Mouse (Mus musculus) spleen, adult 2 months (tissue): ENCODE data around the gene Pth2r. TPM values are rescaled to one million over a fixed set of nuclear protein-coding genes. Genes with fewer than 3 reads are reported as not detected.

ENCODE experiments used
- DNase-seq, 2 experiments: peaks; one replicate each; pipeline versions ENCODE4 v3.0.0 to v3.0.0-alpha.2; 2012 to 2021; ENCODE audit warnings: low spot score in 2 of 2, low read depth in 1 of 2
- H3K27ac ChIP-seq: fragments of 200-500 bp; 2 replicates; pipeline ENCODE4 v1.5.1; 2012; ENCODE audit warnings: low read length, inconsistent platforms; ENCODE audit not compliant: insufficient read depth
- H3K27me3 ChIP-seq: fragments of 200-500 bp; 2 replicates; pipeline ENCODE4 v1.6.1; 2012; ENCODE audit warnings: mild to moderate bottlenecking, moderate library complexity, low read length, inconsistent platforms; ENCODE audit not compliant: control insufficient read depth, insufficient read depth
- H3K36me3 ChIP-seq: fragments of 200-500 bp; 2 replicates; pipeline ENCODE4 v1.6.1; 2012; ENCODE audit warnings: mild to moderate bottlenecking, low read length, inconsistent platforms; ENCODE audit not compliant: control insufficient read depth, insufficient read depth
- H3K4me1 ChIP-seq: fragments of 200-500 bp; 2 replicates; pipeline ENCODE4 v1.6.1; 2011; ENCODE audit warnings: inconsistent platforms; ENCODE audit not compliant: control insufficient read depth, insufficient read depth, insufficient read length
- H3K4me3 ChIP-seq: fragments of 200-500 bp; 2 replicates; pipeline ENCODE4 v1.5.1; 2011; ENCODE audit warnings: mild to moderate bottlenecking, inconsistent platforms; ENCODE audit not compliant: insufficient read depth, insufficient read length; ENCODE audit errors: extremely low read depth
- CTCF ChIP-seq: fragments of 200-500 bp; IDR thresholded peaks from 2 replicates; pipeline ENCODE4 v1.5.1; 2011; ENCODE audit warnings: mild to moderate bottlenecking, inconsistent platforms; ENCODE audit not compliant: insufficient read depth, insufficient read length, insufficient replicate concordance; ENCODE audit errors: extremely low read depth
- POLR2A ChIP-seq: fragments of 200-500 bp; IDR thresholded peaks from 2 replicates; pipeline ENCODE4 v1.6.1; 2011; ENCODE audit warnings: low read depth, low read length, inconsistent platforms
- WGBS: fragments of 180-500 bp; shearing (Covaris S2); methylation state at CpG from one replicate; pipeline ENCODE4 v1.1.7; 2018; 5-methylcytosine and 5-hydroxymethylcytosine counted together
- polyA plus RNA-seq: library from polyadenylated mRNA; depleted of rRNA; stranded (reverse); fragments of >200 nt; gene quantifications from 2 replicates; pipeline ENCODE4 v1.2.3, GENCODE M21; 2012

The Pth2r gene
- polyA plus RNA-seq, 1 experiment: not detected

DNA sequence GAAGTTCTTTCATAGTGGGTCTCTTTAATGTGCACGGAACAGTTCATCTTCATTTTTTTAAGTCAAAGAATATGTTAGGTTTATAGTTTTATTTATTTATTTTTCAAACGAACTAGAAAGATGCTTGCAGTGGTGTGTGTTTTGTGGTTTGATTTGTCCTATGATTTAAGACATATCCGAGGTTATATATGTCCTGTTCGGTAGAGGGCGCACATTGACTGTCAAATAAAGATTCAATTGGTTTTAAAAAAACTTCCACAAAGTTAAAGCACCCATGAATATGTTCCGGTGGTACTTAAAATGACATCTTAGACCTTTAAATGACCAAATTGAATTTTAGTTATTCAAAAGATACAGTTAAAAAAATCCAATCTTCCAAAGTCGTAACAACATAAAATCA is 30.3 kb downstream of the Pth2r start:
- WGBS: 12% methylated on average over 7 of the region's 7 CpGs
- Histone ChIP-seq H3K4me3 (no peak overlapping the region), H3K36me3 (no peaks in the 10 kb centered on the region), H3K27me3 (0 out of 2 replicates have a peak, but pooled peaks cover 1% of the 10 kb centered on the region), H3K4me1 (no peaks in the 10 kb centered on the region), H3K27ac (no peak overlapping the region)
- DNase-seq: no peak
- no peak for TF ChIP-seq CTCF
- no peak for TF ChIP-seq POLR2A

- Histone ChIP-seq H3K4me1 (no peaks in the 10 kb centered on the region), H3K36me3 (no peaks in the 10 kb centered on the region), H3K27me3 (0 out of 2 replicates have a peak, but pooled peaks cover 1% of the 10 kb centered on the region), H3K27ac (no peak overlapping the region), H3K4me3 (no peak overlapping the region)
- no peak for DNase-seq
- TF ChIP-seq CTCF: no peak
- TF ChIP-seq POLR2A: no peak
- WGBS: 65% methylated on average over 2 of the region's 2 CpGs
These were observed 31.0 kb downstream of the Pth2r start for GRCm38 (mm10) chr1:65312896-65313295.

DNA sequence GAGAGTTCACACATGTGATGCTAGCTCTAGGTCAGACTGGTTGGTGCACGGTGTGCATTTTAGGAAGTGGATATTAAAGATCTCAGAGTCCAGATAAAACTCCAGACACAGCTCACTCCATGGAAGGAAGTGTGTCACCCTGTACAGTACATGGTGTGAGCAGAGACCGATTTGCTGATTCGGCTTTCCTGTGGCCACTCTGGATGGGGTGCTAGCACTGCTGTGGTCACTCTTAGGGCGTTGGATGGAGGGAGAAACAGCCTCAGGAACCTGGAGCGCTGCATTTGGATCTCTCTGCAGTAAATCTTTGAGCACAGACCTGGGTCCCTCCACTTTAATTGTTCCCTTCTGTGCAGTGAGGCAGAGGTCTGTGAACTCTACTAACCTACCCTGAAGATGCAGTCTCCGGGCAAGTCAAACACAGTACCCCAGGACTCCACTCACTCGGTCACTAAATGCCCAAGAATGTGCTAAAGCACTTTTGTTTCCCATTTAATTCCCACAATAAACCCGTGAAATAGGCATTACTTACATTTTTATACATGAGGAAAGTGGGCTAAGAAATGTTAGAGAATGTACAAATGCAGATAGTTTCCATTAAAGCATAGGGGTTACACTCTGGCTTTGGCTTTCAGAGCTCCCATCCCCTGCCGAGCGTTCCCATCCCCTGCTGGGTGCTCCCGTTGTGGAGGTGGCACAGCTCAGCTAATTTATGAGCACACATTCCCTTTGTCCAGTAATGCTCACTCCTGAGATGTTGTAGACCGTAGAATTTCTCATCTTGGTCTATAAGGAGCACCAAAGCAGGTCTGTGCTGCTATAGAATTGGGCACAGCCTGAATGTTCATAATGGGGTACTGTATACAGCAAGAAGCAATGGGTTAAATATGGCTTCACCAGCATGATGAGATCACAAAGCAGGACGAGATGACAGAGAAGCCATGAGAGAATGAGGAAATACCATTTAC is 32.5 kb downstream of the Pth2r start:
- Histone ChIP-seq H3K4me3 (no peak overlapping the region), H3K27me3 (0 out of 2 replicates have a peak, but pooled peaks cover 1% of the 10 kb centered on the region), H3K36me3 (no peaks in the 10 kb centered on the region), H3K27ac (no peak overlapping the region), H3K4me1 (no peaks in the 10 kb centered on the region)
- WGBS: 67% methylated on average over 13 of the region's 13 CpGs
- no peak for TF ChIP-seq CTCF
- TF ChIP-seq POLR2A: no peak
- no peak for DNase-seq

GRCm38 (mm10) chr1:65315022-65315407 is 33.2 kb downstream of the Pth2r start:
- H3K36me3 ChIP-seq: no peaks in the 10 kb centered on the region
- H3K27me3 ChIP-seq: 0 out of 2 replicates have a peak, but pooled peaks cover 1% of the 10 kb centered on the region
- no peak overlapping the region for H3K4me3 ChIP-seq
- TF ChIP-seq POLR2A (no peak), CTCF (no peak)
- WGBS: 81% methylated on average over 8 of the region's 8 CpGs
- no peak for DNase-seq
- no peaks in the 10 kb centered on the region for H3K4me1 ChIP-seq
- no peak overlapping the region for H3K27ac ChIP-seq

DNA sequence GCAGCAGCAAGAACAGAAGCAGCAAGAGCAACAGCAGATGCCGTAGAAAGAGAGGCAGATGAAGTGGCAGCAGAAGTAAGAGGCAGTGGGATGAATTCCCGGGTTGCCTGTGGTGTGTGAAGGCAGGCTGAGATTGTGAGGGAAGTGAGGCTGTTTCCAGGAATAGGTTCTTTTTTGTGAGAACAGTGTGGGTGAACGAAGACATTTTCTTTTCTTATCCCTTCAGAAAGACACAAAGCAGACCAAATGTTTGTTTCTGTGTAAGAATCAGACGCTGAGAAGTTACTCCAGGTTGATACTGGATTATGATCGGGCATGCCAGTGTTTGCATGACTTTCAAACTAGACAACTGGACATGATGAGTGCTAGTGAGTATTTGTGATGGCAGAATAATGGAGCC is 52.2 kb downstream of the Pth2r start:
- 82% methylated on average over 5 of the region's 5 CpGs for WGBS
- DNase-seq: no peak
- H3K36me3 ChIP-seq: no peaks in the 10 kb centered on the region
- H3K27me3 ChIP-seq: no peaks in the 10 kb centered on the region
- no peaks in the 10 kb centered on the region for H3K4me1 ChIP-seq
- no peak overlapping the region for H3K4me3 ChIP-seq
- TF ChIP-seq CTCF (no peak), POLR2A (no peak)
- no peak overlapping the region for H3K27ac ChIP-seq

DNA sequence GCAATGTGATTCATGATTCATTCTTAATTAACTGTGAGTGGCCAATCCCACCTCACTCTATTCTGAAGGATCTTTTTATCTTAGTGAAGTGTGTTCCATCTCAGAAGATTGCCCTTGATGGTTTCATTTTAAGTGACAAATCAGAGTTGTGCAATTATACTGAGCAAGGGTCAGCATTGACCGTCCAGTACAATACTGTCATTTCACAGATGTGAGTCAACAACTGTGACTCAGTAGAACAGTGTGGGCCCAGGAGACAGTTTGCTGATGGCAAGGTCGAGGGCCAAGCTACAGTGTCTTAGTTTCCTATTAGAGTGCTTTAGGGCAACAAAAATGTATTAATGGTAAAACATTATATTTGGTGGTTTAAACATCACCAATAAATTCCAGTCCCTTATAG is 55.9 kb downstream of the Pth2r start:
- TF ChIP-seq POLR2A: no peak
- TF ChIP-seq CTCF: no peak
- Histone ChIP-seq H3K4me3 (no peak overlapping the region), H3K4me1 (no peaks in the 10 kb centered on the region), H3K27ac (no peak overlapping the region), H3K36me3 (no peaks in the 10 kb centered on the region), H3K27me3 (no peaks in the 10 kb centered on the region)
- WGBS: 77% methylated on average over 2 of the region's 2 CpGs
- no peak for DNase-seq

- 73% methylated on average over 2 of the region's 2 CpGs for WGBS
- DNase-seq: no peak
- Histone ChIP-seq H3K27ac (no peak overlapping the region), H3K4me3 (no peak overlapping the region), H3K27me3 (no peaks in the 10 kb centered on the region), H3K4me1 (no peaks in the 10 kb centered on the region), H3K36me3 (no peaks in the 10 kb centered on the region)
- TF ChIP-seq POLR2A (no peak), CTCF (no peak)
These were observed 58.4 kb downstream of the Pth2r start for GRCm38 (mm10) chr1:65340240-65340639.
